Mouse (Mus musculus) hindbrain, embryonic 16.5 days (tissue): ENCODE data around the gene Pcbp1. TPM values are rescaled to one million over a fixed set of nuclear protein-coding genes. Genes with fewer than 3 reads are reported as not detected.

Source experiments
- ATAC-seq: fragments of 200-750 bp; cut with Nextera tagmentation; 2 replicates; pipeline ENCODE4 v1.8.0; 2017; ENCODE audit warnings: moderate TSS enrichment, moderate library complexity
- H3K27ac ChIP-seq: fragments of 300-500 bp; sonication (generic); 2 replicates; pipeline ENCODE4 v1.5.1; 2014; ENCODE audit warnings: low read depth, mild to moderate bottlenecking, control low read depth, low read length, moderate library complexity
- H3K27me3 ChIP-seq: fragments of 300-500 bp; sonication (generic); replicated peaks from 2 replicates; pipeline ENCODE4 v1.6.1; 2014; ENCODE audit warnings: low read length; ENCODE audit not compliant: control insufficient read depth, insufficient read depth
- H3K36me3 ChIP-seq: fragments of 300-500 bp; sonication (generic); 2 replicates; pipeline ENCODE4 v1.6.1; 2014; ENCODE audit warnings: mild to moderate bottlenecking, low read length, moderate library complexity, mixed read lengths; ENCODE audit not compliant: control insufficient read depth, insufficient read depth
- H3K4me1 ChIP-seq: fragments of 300-500 bp; sonication (generic); 2 replicates; pipeline ENCODE4 v1.6.1; 2014; ENCODE audit warnings: low read depth, low read length; ENCODE audit not compliant: control insufficient read depth, insufficient read depth
- H3K4me2 ChIP-seq: fragments of 300-500 bp; sonication (generic); 2 replicates; pipeline ENCODE4 v1.6.1; 2014; ENCODE audit warnings: mild to moderate bottlenecking, low read length, control low read depth, moderate library complexity
- H3K4me3 ChIP-seq: fragments of 300-500 bp; sonication (generic); 2 replicates; pipeline ENCODE4 v1.5.1; 2014; ENCODE audit warnings: mild to moderate bottlenecking, low read length, control low read depth, moderate library complexity
- H3K9ac ChIP-seq: fragments of 300-500 bp; sonication (generic); 2 replicates; pipeline ENCODE4 v1.6.1; 2014; ENCODE audit warnings: low read depth, mild to moderate bottlenecking, control low read depth, low read length, moderate library complexity
- H3K9me3 ChIP-seq: fragments of 300-500 bp; sonication (generic); 2 replicates; pipeline ENCODE4 v1.6.1; 2014; ENCODE audit warnings: mild to moderate bottlenecking, low read length, moderate library complexity; ENCODE audit not compliant: control insufficient read depth
- WGBS: fragments of 180-500 bp; shearing (Covaris S2); extraction: QIAGEN DNeasy Blood & Tissue Kit; methylation state at CpG from one replicate; pipeline ENCODE4 v1.1.7; 2014; 5-methylcytosine and 5-hydroxymethylcytosine counted together
- polyA plus RNA-seq: library from polyadenylated mRNA; unstranded; fragments of >200 nt; fragmentation: Nextera tagmentation; extraction: Ambion mirVana; gene quantifications from 2 replicates; pipeline ENCODE4 v1.2.1, GENCODE M21; 2015

Gene Pcbp1
- polyA plus RNA-seq, 1 experiment from 2014 or later, result 123 TPM

GRCm38 (mm10) chr6:86513296-86513695, 12.8 kb downstream of the Pcbp1 start:
- Histone ChIP-seq H3K27me3 (no peaks in the 10 kb centered on the region), H3K4me1 (no peaks in the 10 kb centered on the region), H3K9ac (no peak overlapping the region), H3K9me3 (no peaks in the 10 kb centered on the region), H3K4me2 (no peak overlapping the region), H3K36me3 (no peaks in the 10 kb centered on the region), H3K27ac (no peak overlapping the region), H3K4me3 (no peak overlapping the region)
- WGBS, result 96% methylated on average over 4 of the region's 4 CpGs
- ATAC-seq, result no peak

GRCm38 (mm10) chr6:86510979-86511378, 15.1 kb downstream of the Pcbp1 start:
- ATAC-seq, result no peak
- Histone ChIP-seq H3K36me3 (no peaks in the 10 kb centered on the region), H3K4me2 (no peak overlapping the region), H3K9me3 (no peaks in the 10 kb centered on the region), H3K27me3 (no peaks in the 10 kb centered on the region), H3K9ac (no peak overlapping the region), H3K4me3 (no peak overlapping the region), H3K27ac (no peak overlapping the region), H3K4me1 (no peaks in the 10 kb centered on the region)
- WGBS, result 80% methylated on average over 4 of the region's 4 CpGs

- Histone ChIP-seq H3K4me3 (no peak overlapping the region), H3K27ac (no peak overlapping the region), H3K9ac (no peak overlapping the region), H3K4me2 (no peak overlapping the region), H3K4me1 (no peaks in the 10 kb centered on the region), H3K36me3 (no peaks in the 10 kb centered on the region), H3K9me3 (no peaks in the 10 kb centered on the region), H3K27me3 (no peaks in the 10 kb centered on the region)
- WGBS, result 76% methylated on average over 3 of the region's 3 CpGs
- no peak for ATAC-seq
Observed at GRCm38 (mm10) chr6:86509866-86510200, 16.3 kb downstream of the Pcbp1 start.

GRCm38 (mm10) chr6:86509194-86509865, 16.8 kb downstream of the Pcbp1 start:
- Histone ChIP-seq H3K4me1 (no peaks in the 10 kb centered on the region), H3K9ac (no peak overlapping the region), H3K4me3 (no peak overlapping the region), H3K9me3 (no peaks in the 10 kb centered on the region), H3K27me3 (no peaks in the 10 kb centered on the region), H3K27ac (no peak overlapping the region), H3K36me3 (no peaks in the 10 kb centered on the region), H3K4me2 (no peak overlapping the region)
- 89% methylated on average over 4 of the region's 4 CpGs for WGBS
- ATAC-seq, result no peak

GRCm38 (mm10) chr6:86508736-86509135, 17.4 kb downstream of the Pcbp1 start:
- WGBS, result 81% methylated on average over 3 of the region's 3 CpGs
- no peaks in the 10 kb centered on the region for H3K36me3 ChIP-seq
- H3K27ac ChIP-seq, result no peak overlapping the region
- no peak overlapping the region for H3K9ac ChIP-seq
- no peaks in the 10 kb centered on the region for H3K9me3 ChIP-seq
- H3K4me1 ChIP-seq, result no peaks in the 10 kb centered on the region
- H3K4me2 ChIP-seq, result no peak overlapping the region
- ATAC-seq, result no peak
- no peaks in the 10 kb centered on the region for H3K27me3 ChIP-seq
- no peak overlapping the region for H3K4me3 ChIP-seq

- Histone ChIP-seq H3K36me3 (no peaks in the 10 kb centered on the region), H3K9ac (no peak overlapping the region), H3K4me2 (no peak overlapping the region), H3K27me3 (no peaks in the 10 kb centered on the region), H3K4me3 (no peak overlapping the region), H3K27ac (no peak overlapping the region), H3K4me1 (no peaks in the 10 kb centered on the region), H3K9me3 (no peaks in the 10 kb centered on the region)
- no peak for ATAC-seq
Observed at GRCm38 (mm10) chr6:86507116-86507515, 19.0 kb downstream of the Pcbp1 start.

GRCm38 (mm10) chr6:86506309-86506708, 19.8 kb downstream of the Pcbp1 start:
- WGBS, result 91% methylated on average over 3 of the region's 3 CpGs
- Histone ChIP-seq H3K4me2 (no peak overlapping the region), H3K27me3 (no peaks in the 10 kb centered on the region), H3K9me3 (no peaks in the 10 kb centered on the region), H3K4me1 (no peaks in the 10 kb centered on the region), H3K9ac (no peak overlapping the region), H3K4me3 (no peak overlapping the region), H3K36me3 (no peaks in the 10 kb centered on the region), H3K27ac (no peak overlapping the region)
- no peak for ATAC-seq

GRCm38 (mm10) chr6:86505671-86506070, 20.4 kb downstream of the Pcbp1 start:
- no peak overlapping the region for H3K9ac ChIP-seq
- H3K9me3 ChIP-seq, result no peaks in the 10 kb centered on the region
- no peaks in the 10 kb centered on the region for H3K36me3 ChIP-seq
- H3K27ac ChIP-seq, result no peak overlapping the region
- no peak for ATAC-seq
- no peaks in the 10 kb centered on the region for H3K27me3 ChIP-seq
- H3K4me2 ChIP-seq, result no peak overlapping the region
- no peaks in the 10 kb centered on the region for H3K4me1 ChIP-seq
- H3K4me3 ChIP-seq, result no peak overlapping the region
- 73% methylated on average over 7 of the region's 7 CpGs for WGBS

GRCm38 (mm10) chr6:86503513-86503912, 22.6 kb downstream of the Pcbp1 start:
- WGBS, result 90% methylated on average over 4 of the region's 4 CpGs
- Histone ChIP-seq H3K4me3 (no peak overlapping the region), H3K4me2 (no peak overlapping the region), H3K27ac (no peak overlapping the region), H3K9ac (no peak overlapping the region), H3K9me3 (no peaks in the 10 kb centered on the region), H3K36me3 (no peaks in the 10 kb centered on the region), H3K27me3 (no peaks in the 10 kb centered on the region), H3K4me1 (no peaks in the 10 kb centered on the region)
- ATAC-seq, result no peak
